Mouse (Mus musculus) adrenal gland, adult 2 months (tissue): ENCODE data around the gene Zfp947. TPM values are rescaled to one million over a fixed set of nuclear protein-coding genes. Genes with fewer than 3 reads are reported as not detected.
"Not testable (repeated sequence)": the region's sequence is repeated elsewhere in the genome, so short reads cannot be mapped to it uniquely, and the experiment has no call there.

ENCODE experiments used
- DNase-seq: peaks from one replicate; pipeline ENCODE4 v3.0.0; 2021
- long read RNA-seq: library from polyadenylated mRNA; stranded (forward); transcript quantifications from one replicate; pipeline ENCODE4 v2.0.0, GENCODE M21; 2021
- polyA plus RNA-seq: library from polyadenylated mRNA; depleted of rRNA; stranded (reverse); fragments of >200 nt; gene quantifications from 2 replicates; pipeline ENCODE4 v1.2.3, GENCODE M21; 2012; rRNA removed
- total RNA-seq, 2 experiments: library from RNA; stranded (reverse); gene quantifications; 2 replicates each; pipeline ENCODE4 v1.2.3; 2021

Zfp947 gene
- total RNA-seq, result 1 to 10 TPM in 1 of 2 experiments, under 1 TPM in 1; 0.72 to 1.9 TPM
- 0.07 TPM in 1 of 2 replicates, not detected in the other for polyA plus RNA-seq
- long read RNA-seq, partial matches to known transcripts, result 0 of 2 reads
- long read RNA-seq, other reads (novel, unspliced or antisense), result 1 of 2 reads

DNA sequence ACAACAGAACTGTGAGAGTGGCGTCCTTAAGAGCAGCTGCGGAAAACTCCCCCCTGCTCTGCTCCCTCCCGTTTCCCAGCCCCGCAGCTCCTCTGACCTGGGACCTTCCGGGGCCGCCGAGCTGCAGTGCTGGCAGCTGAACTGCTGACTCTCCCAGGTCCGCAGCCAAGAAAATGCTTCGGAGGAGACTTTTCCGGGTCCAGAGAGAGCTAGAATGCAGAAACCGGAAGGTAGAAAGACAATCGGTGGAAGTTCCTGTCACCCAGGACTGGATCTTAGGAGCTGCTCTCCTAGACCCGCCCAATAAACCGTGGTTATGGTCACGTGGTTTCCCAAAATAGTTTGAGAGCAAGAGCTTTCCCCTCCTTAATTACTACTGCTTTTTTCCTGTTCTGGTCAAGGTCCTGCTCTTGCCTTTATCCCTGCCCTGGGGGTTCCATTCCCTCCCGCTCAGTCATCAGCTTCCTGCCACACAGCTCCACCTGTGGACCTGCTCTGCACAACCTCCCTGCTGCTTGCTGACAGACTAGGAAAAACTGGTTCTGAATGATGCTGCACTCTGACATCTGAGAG, at the start of gene Zfp947:
Gene Zfp947, minus strand, starts transcription at position 469 of the 573 bp plus-strand sequence.
- DNase-seq, result peak; percentile 66

DNA sequence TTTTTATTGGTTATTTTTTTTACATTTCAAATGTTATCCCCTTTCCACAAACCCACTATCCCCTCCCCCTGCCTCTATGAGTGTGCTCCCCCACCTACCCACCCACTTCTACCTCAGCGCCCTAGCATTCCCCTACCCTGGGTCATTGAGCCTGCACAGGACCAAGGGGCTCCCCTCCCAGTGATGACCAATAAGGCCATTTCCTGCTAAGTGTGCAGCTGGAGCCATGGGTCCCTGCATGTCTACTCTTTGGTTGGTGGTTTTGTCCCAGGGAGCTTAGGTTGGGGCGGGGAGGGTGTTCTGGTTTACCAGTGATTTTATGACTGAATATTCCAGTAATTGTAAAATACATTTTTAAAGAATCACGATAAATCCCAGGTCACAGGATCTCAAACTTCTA, 686 bp downstream of the Zfp947 start:
- not testable (repeated sequence) for DNase-seq

DNA sequence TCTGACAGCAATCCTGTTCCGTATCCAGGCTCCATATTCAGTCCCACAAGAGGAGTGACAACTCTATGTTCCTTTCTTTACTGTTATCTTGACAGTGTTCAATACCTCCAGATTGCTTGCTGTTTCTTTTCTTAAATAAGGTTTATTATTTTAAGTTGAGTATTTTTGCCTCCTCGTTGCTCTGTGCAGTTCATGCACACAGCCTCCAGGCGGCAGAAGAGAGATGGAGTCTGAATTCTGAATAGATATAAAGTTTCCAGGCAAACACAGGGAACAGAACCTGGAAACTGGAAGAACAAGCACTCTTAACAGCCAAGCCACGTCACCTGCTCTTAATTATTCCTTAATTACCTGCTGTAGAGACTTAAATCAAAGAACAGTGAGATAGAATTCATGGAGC, 12.0 kb downstream of the Zfp947 start:
- not testable (repeated sequence) for DNase-seq

DNA sequence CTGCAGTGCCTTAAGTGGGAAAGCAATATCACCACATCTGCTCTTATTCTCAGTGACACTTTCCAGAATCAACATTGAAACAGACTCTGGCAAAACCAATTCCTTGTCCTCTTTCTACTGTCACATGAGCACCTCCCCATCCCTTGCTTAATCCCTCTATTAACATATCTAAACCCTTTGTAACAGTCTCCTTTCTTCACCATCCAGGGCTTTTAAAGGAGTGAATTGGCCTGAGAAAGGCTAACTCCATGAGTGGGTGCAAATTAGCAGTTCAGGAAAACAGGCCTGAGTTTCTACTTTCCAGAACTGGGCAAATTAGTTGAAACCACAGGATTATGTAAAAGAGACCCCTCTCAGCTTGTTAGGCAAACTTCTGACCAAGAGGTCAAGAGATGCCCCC, 47.2 kb downstream of the Zfp947 start:
- no peak for DNase-seq

Other genes starting within 250 kb of the Zfp947 start
- gene Zfp942, start 203.7 kb downstream of the Zfp947 start, total RNA-seq, result 1 to 10 TPM; 8.6 to 9.7 TPM
- 0.98 and 1.2 TPM in 2 replicates for gene Zfp942, start 203.7 kb downstream of the Zfp947 start, polyA plus RNA-seq
- gene Zfp943, start 203.6 kb downstream of the Zfp947 start, total RNA-seq, result 10 to 100 TPM; 12.8 to 15.9 TPM
- 1.8 and 2.5 TPM in 2 replicates for gene Zfp943, start 203.6 kb downstream of the Zfp947 start, polyA plus RNA-seq
- 1 to 10 TPM; 4.0 to 4.6 TPM for gene Zfp994, start 59.4 kb upstream of the Zfp947 start, total RNA-seq
- 0.02 and 0.03 TPM in 2 replicates for gene Zfp994, start 59.4 kb upstream of the Zfp947 start, polyA plus RNA-seq
- gene CT030661.1, start 148.6 kb upstream of the Zfp947 start, total RNA-seq, result 1 to 10 TPM; 9.3 to 9.5 TPM
- gene CT030661.1, start 148.6 kb upstream of the Zfp947 start, polyA plus RNA-seq, result 0.08 and 0.09 TPM in 2 replicates
- 1 to 10 TPM; 7.7 to 7.8 TPM for gene Zfp944, start 195.2 kb upstream of the Zfp947 start, total RNA-seq
- 2.8 and 2.9 TPM in 2 replicates for gene Zfp944, start 195.2 kb upstream of the Zfp947 start, polyA plus RNA-seq
- 1 to 10 TPM; 9.3 to 9.9 TPM for gene Zfp758, start 195.3 kb upstream of the Zfp947 start, total RNA-seq
- 0.40 and 0.67 TPM in 2 replicates for gene Zfp758, start 195.3 kb upstream of the Zfp947 start, polyA plus RNA-seq